Mouse (Mus musculus): ENCODE measurements around the gene Rpl35.
A peak's percentile ranks its signal among the peaks of the same experiment; 100 is the strongest.
"Not testable (repeated sequence)": the region's sequence is repeated elsewhere in the genome, so short reads cannot be mapped to it uniquely, and the experiment has no call there.

Gene Rpl35

GRCm38 (mm10) chr2:39005574-39006079, at the start of gene Rpl35:
Gene Rpl35 (minus strand): TSS chr2:39005624.
- DNase-seq, result peak; percentile 45 to 67

- DNase-seq, result no peak
Measured at GRCm38 (mm10) chr2:39048515-39048914, 43.1 kb upstream of the Rpl35 start.

- no peak for DNase-seq
Measured at GRCm38 (mm10) chr2:39040215-39040614, 34.8 kb upstream of the Rpl35 start.

- no peak for DNase-seq
Measured at GRCm38 (mm10) chr2:39031611-39032010, 26.2 kb upstream of the Rpl35 start.

GRCm38 (mm10) chr2:39020004-39020403, 14.6 kb upstream of the Rpl35 start:
- no peak for DNase-seq

- no peak for DNase-seq
Measured at GRCm38 (mm10) chr2:39016581-39016980, 11.2 kb upstream of the Rpl35 start.

- DNase-seq, result no peak
Measured at GRCm38 (mm10) chr2:39012768-39013279, 7.4 kb upstream of the Rpl35 start.

GRCm38 (mm10) chr2:39011971-39012370, 6.5 kb upstream of the Rpl35 start:
- DNase-seq, result no peak

- no peak for DNase-seq
Measured at GRCm38 (mm10) chr2:39011264-39011663, 5.8 kb upstream of the Rpl35 start.

- DNase-seq, result not testable (repeated sequence)
Measured at GRCm38 (mm10) chr2:39010144-39010543, 4.7 kb upstream of the Rpl35 start.

- DNase-seq, result peak; percentile 78 to 80
Measured at GRCm38 (mm10) chr2:39008954-39009365, 3.5 kb upstream of the Rpl35 start.

GRCm38 (mm10) chr2:39008350-39008851, 3.0 kb upstream of the Rpl35 start:
- DNase-seq, result peak; percentile 32 to 44

GRCm38 (mm10) chr2:39007865-39008264, 2.4 kb upstream of the Rpl35 start:
- peak; percentile 91 to 93 for DNase-seq

GRCm38 (mm10) chr2:39006149-39006730, 816 bp upstream of the Rpl35 start:
- no peak for DNase-seq

GRCm38 (mm10) chr2:39004880-39005435, 466 bp downstream of the Rpl35 start, which contains the start of gene Arpc5l:
Gene Arpc5l (plus strand): TSS chr2:39005348.
- DNase-seq, result peak; percentile 83 to 89

GRCm38 (mm10) chr2:39004372-39004771, 1.1 kb downstream of the Rpl35 start:
- no peak for DNase-seq

- no peak for DNase-seq
Measured at GRCm38 (mm10) chr2:39003512-39003911, 1.9 kb downstream of the Rpl35 start.

- no peak for DNase-seq
Measured at GRCm38 (mm10) chr2:39003106-39003505, 2.3 kb downstream of the Rpl35 start.

GRCm38 (mm10) chr2:39001866-39002265, 3.6 kb downstream of the Rpl35 start:
- DNase-seq, result no peak

GRCm38 (mm10) chr2:39000587-39000919, 4.9 kb downstream of the Rpl35 start:
- no peak for DNase-seq

GRCm38 (mm10) chr2:38999910-39000586, 5.4 kb downstream of the Rpl35 start:
- DNase-seq, result no peak

- no peak for DNase-seq
Measured at GRCm38 (mm10) chr2:38999381-38999780, 6.0 kb downstream of the Rpl35 start.
